Mouse (Mus musculus) megakaryocyte progenitor cell, adult 5-6 weeks (primary cell): ENCODE results near the gene Tmem39b. TPM values are rescaled to one million over a fixed set of nuclear protein-coding genes. Genes with fewer than 3 reads are reported as not detected.

Experiments
- total RNA-seq, 2 experiments: library from RNA; stranded (forward) in 1 of 2; stranded (reverse) in 1 of 2; fragments of 157-497, 149-512 nt in 1 of 2; fragments of 200-1000 nt in 1 of 2; gene quantifications; 2 replicates each; pipeline versions ENCODE4 v1.2.3 to v1.2.4; 2015 to 2017

Tmem39b gene
- total RNA-seq, 2 experiments from 2014 or later = 7.3 to 26.4 TPM

Other genes with a start within 250 kb of the Tmem39b start
- 14.4 and 14.6 TPM in 2 replicates for gene Bsdc1, start 235.3 kb downstream of the Tmem39b start, total RNA-seq (2015)
- 23.1 and 24.8 TPM in 2 replicates for gene Bsdc1, start 235.3 kb downstream of the Tmem39b start, total RNA-seq (2017)
- not detected in 2 replicates for gene Tssk3, start 205.8 kb downstream of the Tmem39b start, total RNA-seq (2015)
- gene Tssk3, start 205.8 kb downstream of the Tmem39b start, total RNA-seq (2017) = not detected in 2 replicates
- gene Fam229a, start 205.6 kb downstream of the Tmem39b start, total RNA-seq (2015) = not detected in 2 replicates
- not detected in 2 replicates for gene Fam229a, start 205.6 kb downstream of the Tmem39b start, total RNA-seq (2017)
- 56.8 and 62.3 TPM in 2 replicates for gene Marcksl1, start 183.3 kb downstream of the Tmem39b start, total RNA-seq (2015)
- 37.5 and 43.9 TPM in 2 replicates for gene Marcksl1, start 183.3 kb downstream of the Tmem39b start, total RNA-seq (2017)
- gene Hdac1, start 154.1 kb downstream of the Tmem39b start, total RNA-seq (2015) = 114 and 119 TPM in 2 replicates
- gene Hdac1, start 154.1 kb downstream of the Tmem39b start, total RNA-seq (2017) = 58.5 and 79.7 TPM in 2 replicates
- 1.2 and 2.7 TPM in 2 replicates for gene Lck, start 123.2 kb downstream of the Tmem39b start, total RNA-seq (2015)
- gene Lck, start 123.2 kb downstream of the Tmem39b start, total RNA-seq (2017) = 3.5 and 4.4 TPM in 2 replicates
- gene Fam167b, start 118.3 kb downstream of the Tmem39b start, total RNA-seq (2015) = not detected in 2 replicates
- not detected in 2 replicates for gene Fam167b, start 118.3 kb downstream of the Tmem39b start, total RNA-seq (2017)
- gene Eif3i, start 96.2 kb downstream of the Tmem39b start, total RNA-seq (2015) = 405 and 434 TPM in 2 replicates
- gene Eif3i, start 96.2 kb downstream of the Tmem39b start, total RNA-seq (2017) = 298 and 336 TPM in 2 replicates
- 97.2 and 104 TPM in 2 replicates for gene Tmem234, start 96.2 kb downstream of the Tmem39b start, total RNA-seq (2015)
- 100 and 123 TPM in 2 replicates for gene Tmem234, start 96.2 kb downstream of the Tmem39b start, total RNA-seq (2017)
- gene Dcdc2b, start 82.6 kb downstream of the Tmem39b start, total RNA-seq (2015) = 1.3 TPM in 1 of 2 replicates, not detected in the other
- gene Dcdc2b, start 82.6 kb downstream of the Tmem39b start, total RNA-seq (2017) = 0.81 TPM in 1 of 2 replicates, not detected in the other
- 11.3 and 17.5 TPM in 2 replicates for gene Iqcc, start 77.7 kb downstream of the Tmem39b start, total RNA-seq (2015)
- 16.8 and 17.9 TPM in 2 replicates for gene Iqcc, start 77.7 kb downstream of the Tmem39b start, total RNA-seq (2017)
- gene Ccdc28b, start 72.9 kb downstream of the Tmem39b start, total RNA-seq (2015) = 43.6 and 55.5 TPM in 2 replicates
- gene Ccdc28b, start 72.9 kb downstream of the Tmem39b start, total RNA-seq (2017) = 53.6 and 57.7 TPM in 2 replicates
- 29.9 and 34.6 TPM in 2 replicates for gene Txlna, start 55.8 kb downstream of the Tmem39b start, total RNA-seq (2015)
- gene Txlna, start 55.8 kb downstream of the Tmem39b start, total RNA-seq (2017) = 115 and 143 TPM in 2 replicates
- gene Kpna6, start 24.1 kb downstream of the Tmem39b start, total RNA-seq (2015) = 23.4 and 30.0 TPM in 2 replicates
- 20.4 and 20.9 TPM in 2 replicates for gene Kpna6, start 24.1 kb downstream of the Tmem39b start, total RNA-seq (2017)
- gene Khdrbs1, start 45.5 kb upstream of the Tmem39b start, total RNA-seq (2015) = 104 and 118 TPM in 2 replicates
- gene Khdrbs1, start 45.5 kb upstream of the Tmem39b start, total RNA-seq (2017) = 87.7 and 97.3 TPM in 2 replicates
- gene Ptp4a2, start 114.4 kb upstream of the Tmem39b start, total RNA-seq (2015) = 310 and 335 TPM in 2 replicates
- gene Ptp4a2, start 114.4 kb upstream of the Tmem39b start, total RNA-seq (2017) = 303 and 393 TPM in 2 replicates
- gene Spocd1, start 232.4 kb upstream of the Tmem39b start, total RNA-seq (2015) = 0.05 and 0.49 TPM in 2 replicates
- 0.04 and 0.81 TPM in 2 replicates for gene Spocd1, start 232.4 kb upstream of the Tmem39b start, total RNA-seq (2017)